Mouse (Mus musculus): ENCODE measurements around the gene B3galt1. TPM values are rescaled to one million over a fixed set of nuclear protein-coding genes. Genes with fewer than 3 reads are reported as not detected.
A peak's percentile ranks its signal among the peaks of the same experiment; 100 is the strongest.

B3galt1 gene
- polyA plus RNA-seq, 1 experiment from 2014 or later, result 51.2 TPM

GRCm38 (mm10) chr2:67931994-67932393 is 366.3 kb downstream of the B3galt1 start:
- no peak overlapping the region for H3K4me3 ChIP-seq (ENCODE audit: low read depth, low read length)
- no peak for ATAC-seq
- H3K27ac ChIP-seq (ENCODE audit: low read length), result no peak overlapping the region
- H3K4me2 ChIP-seq (ENCODE audit: low read length), result no peak overlapping the region
- H3K9me3 ChIP-seq (replicated peaks; ENCODE audit: control insufficient read depth, low read length, poor library complexity, severe bottlenecking), result no peaks in the 10 kb centered on the region
- H3K9ac ChIP-seq (ENCODE audit: low read depth, low read length), result no peak overlapping the region
- no peaks in the 10 kb centered on the region for H3K4me1 ChIP-seq (ENCODE audit: control insufficient read depth, insufficient read depth, low read length)
- no peaks in the 10 kb centered on the region for H3K27me3 ChIP-seq (ENCODE audit: control insufficient read depth, insufficient read depth, low read depth, low read length)
- 53% methylated on average over 3 of the region's 3 CpGs for WGBS
- no peaks in the 10 kb centered on the region for H3K36me3 ChIP-seq (ENCODE audit: control insufficient read depth, insufficient read depth, low read length)

- WGBS, result 87% methylated on average over 3 of the region's 3 CpGs
- Histone ChIP-seq H3K36me3 (ENCODE audit: control insufficient read depth, insufficient read depth, low read length) (no peaks in the 10 kb centered on the region), H3K4me1 (ENCODE audit: control insufficient read depth, insufficient read depth, low read length) (no peaks in the 10 kb centered on the region), H3K4me2 (ENCODE audit: low read length) (no peak overlapping the region), H3K27ac (ENCODE audit: low read length) (no peak overlapping the region), H3K9ac (ENCODE audit: low read depth, low read length) (no peak overlapping the region), H3K9me3 (replicated peaks; ENCODE audit: control insufficient read depth, low read length, poor library complexity, severe bottlenecking) (no peaks in the 10 kb centered on the region), H3K4me3 (ENCODE audit: low read depth, low read length) (no peak overlapping the region), H3K27me3 (ENCODE audit: control insufficient read depth, insufficient read depth, low read depth, low read length) (no peaks in the 10 kb centered on the region)
- no peak for ATAC-seq
Measured at GRCm38 (mm10) chr2:67948408-67948807, 382.7 kb downstream of the B3galt1 start.

GRCm38 (mm10) chr2:67956182-67956581 is 390.5 kb downstream of the B3galt1 start:
- no peak for ATAC-seq
- Histone ChIP-seq H3K4me3 (ENCODE audit: low read depth, low read length) (no peak overlapping the region), H3K9ac (ENCODE audit: low read depth, low read length) (no peak overlapping the region), H3K4me2 (ENCODE audit: low read length) (no peak overlapping the region), H3K27ac (ENCODE audit: low read length) (no peak overlapping the region), H3K9me3 (replicated peaks; ENCODE audit: control insufficient read depth, low read length, poor library complexity, severe bottlenecking) (no peaks in the 10 kb centered on the region), H3K36me3 (ENCODE audit: control insufficient read depth, insufficient read depth, low read length) (no peaks in the 10 kb centered on the region), H3K27me3 (ENCODE audit: control insufficient read depth, insufficient read depth, low read depth, low read length) (no peaks in the 10 kb centered on the region), H3K4me1 (ENCODE audit: control insufficient read depth, insufficient read depth, low read length) (no peaks in the 10 kb centered on the region)
- WGBS, result 88% methylated on average over 4 of the region's 4 CpGs

GRCm38 (mm10) chr2:67957561-67957960 is 391.9 kb downstream of the B3galt1 start:
- no peaks in the 10 kb centered on the region for H3K9me3 ChIP-seq (replicated peaks; ENCODE audit: control insufficient read depth, low read length, poor library complexity, severe bottlenecking)
- no peaks in the 10 kb centered on the region for H3K36me3 ChIP-seq (ENCODE audit: control insufficient read depth, insufficient read depth, low read length)
- ATAC-seq, result no peak
- H3K4me3 ChIP-seq (ENCODE audit: low read depth, low read length), result no peak overlapping the region
- 89% methylated on average over 2 of the region's 2 CpGs for WGBS
- H3K4me2 ChIP-seq (ENCODE audit: low read length), result no peak overlapping the region
- no peaks in the 10 kb centered on the region for H3K27me3 ChIP-seq (ENCODE audit: control insufficient read depth, insufficient read depth, low read depth, low read length)
- no peaks in the 10 kb centered on the region for H3K4me1 ChIP-seq (ENCODE audit: control insufficient read depth, insufficient read depth, low read length)
- H3K27ac ChIP-seq (ENCODE audit: low read length), result no peak overlapping the region
- no peak overlapping the region for H3K9ac ChIP-seq (ENCODE audit: low read depth, low read length)

GRCm38 (mm10) chr2:67960711-67961110 is 395.0 kb downstream of the B3galt1 start:
- 79% methylated on average over 2 of the region's 2 CpGs for WGBS
- Histone ChIP-seq H3K9me3 (replicated peaks; ENCODE audit: control insufficient read depth, low read length, poor library complexity, severe bottlenecking) (no peaks in the 10 kb centered on the region), H3K27ac (ENCODE audit: low read length) (no peak overlapping the region), H3K27me3 (ENCODE audit: control insufficient read depth, insufficient read depth, low read depth, low read length) (no peaks in the 10 kb centered on the region), H3K4me2 (ENCODE audit: low read length) (no peak overlapping the region), H3K9ac (ENCODE audit: low read depth, low read length) (no peak overlapping the region), H3K4me1 (ENCODE audit: control insufficient read depth, insufficient read depth, low read length) (no peaks in the 10 kb centered on the region), H3K36me3 (ENCODE audit: control insufficient read depth, insufficient read depth, low read length) (no peaks in the 10 kb centered on the region), H3K4me3 (ENCODE audit: low read depth, low read length) (no peak overlapping the region)
- ATAC-seq, result no peak

- no peak overlapping the region for H3K4me2 ChIP-seq (ENCODE audit: low read length)
- H3K27ac ChIP-seq (ENCODE audit: low read length), result no peak overlapping the region
- no peaks in the 10 kb centered on the region for H3K36me3 ChIP-seq (ENCODE audit: control insufficient read depth, insufficient read depth, low read length)
- H3K9me3 ChIP-seq (replicated peaks; ENCODE audit: control insufficient read depth, low read length, poor library complexity, severe bottlenecking), result no peaks in the 10 kb centered on the region
- ATAC-seq, result no peak
- no peaks in the 10 kb centered on the region for H3K27me3 ChIP-seq (ENCODE audit: control insufficient read depth, insufficient read depth, low read depth, low read length)
- H3K4me3 ChIP-seq (ENCODE audit: low read depth, low read length), result no peak overlapping the region
- H3K4me1 ChIP-seq (ENCODE audit: control insufficient read depth, insufficient read depth, low read length), result no peaks in the 10 kb centered on the region
- no peak overlapping the region for H3K9ac ChIP-seq (ENCODE audit: low read depth, low read length)
Measured at GRCm38 (mm10) chr2:67968812-67969211, 403.1 kb downstream of the B3galt1 start.

GRCm38 (mm10) chr2:67971091-67971490 is 405.4 kb downstream of the B3galt1 start:
- no peak overlapping the region for H3K4me2 ChIP-seq (ENCODE audit: low read length)
- no peaks in the 10 kb centered on the region for H3K27me3 ChIP-seq (ENCODE audit: control insufficient read depth, insufficient read depth, low read depth, low read length)
- H3K9me3 ChIP-seq (replicated peaks; ENCODE audit: control insufficient read depth, low read length, poor library complexity, severe bottlenecking), result no peaks in the 10 kb centered on the region
- no peak overlapping the region for H3K9ac ChIP-seq (ENCODE audit: low read depth, low read length)
- peak; percentile 28; the same call in 1 of the 2 replicates for ATAC-seq
- no peaks in the 10 kb centered on the region for H3K4me1 ChIP-seq (ENCODE audit: control insufficient read depth, insufficient read depth, low read length)
- H3K36me3 ChIP-seq (ENCODE audit: control insufficient read depth, insufficient read depth, low read length), result no peaks in the 10 kb centered on the region
- no peak overlapping the region for H3K27ac ChIP-seq (ENCODE audit: low read length)
- no peak overlapping the region for H3K4me3 ChIP-seq (ENCODE audit: low read depth, low read length)
- 76% methylated on average over 7 of the region's 7 CpGs for WGBS

- WGBS, result 73% methylated on average over 6 of the region's 6 CpGs
- H3K27ac ChIP-seq (ENCODE audit: low read length), result no peak overlapping the region
- peak; percentile 36; the same call in 1 of the 2 replicates for ATAC-seq
- no peaks in the 10 kb centered on the region for H3K27me3 ChIP-seq (ENCODE audit: control insufficient read depth, insufficient read depth, low read depth, low read length)
- H3K4me3 ChIP-seq (ENCODE audit: low read depth, low read length), result no peak overlapping the region
- no peak overlapping the region for H3K4me2 ChIP-seq (ENCODE audit: low read length)
- no peaks in the 10 kb centered on the region for H3K9me3 ChIP-seq (replicated peaks; ENCODE audit: control insufficient read depth, low read length, poor library complexity, severe bottlenecking)
- no peak overlapping the region for H3K9ac ChIP-seq (ENCODE audit: low read depth, low read length)
- H3K4me1 ChIP-seq (ENCODE audit: control insufficient read depth, insufficient read depth, low read length), result no peaks in the 10 kb centered on the region
- H3K36me3 ChIP-seq (ENCODE audit: control insufficient read depth, insufficient read depth, low read length), result no peaks in the 10 kb centered on the region
Measured at GRCm38 (mm10) chr2:67971576-67971975, 405.9 kb downstream of the B3galt1 start.

- Histone ChIP-seq H3K4me3 (ENCODE audit: low read depth, low read length) (no peak overlapping the region), H3K27ac (ENCODE audit: low read length) (no peak overlapping the region), H3K9ac (ENCODE audit: low read depth, low read length) (no peak overlapping the region), H3K9me3 (replicated peaks; ENCODE audit: control insufficient read depth, low read length, poor library complexity, severe bottlenecking) (no peaks in the 10 kb centered on the region), H3K4me2 (ENCODE audit: low read length) (no peak overlapping the region), H3K4me1 (ENCODE audit: control insufficient read depth, insufficient read depth, low read length) (no peaks in the 10 kb centered on the region), H3K27me3 (ENCODE audit: control insufficient read depth, insufficient read depth, low read depth, low read length) (no peaks in the 10 kb centered on the region), H3K36me3 (ENCODE audit: control insufficient read depth, insufficient read depth, low read length) (no peaks in the 10 kb centered on the region)
- ATAC-seq, result no peak
Measured at GRCm38 (mm10) chr2:67975764-67976163, 410.1 kb downstream of the B3galt1 start.

- no peak overlapping the region for H3K9ac ChIP-seq (ENCODE audit: low read depth, low read length)
- no peaks in the 10 kb centered on the region for H3K36me3 ChIP-seq (ENCODE audit: control insufficient read depth, insufficient read depth, low read length)
- H3K9me3 ChIP-seq (replicated peaks; ENCODE audit: control insufficient read depth, low read length, poor library complexity, severe bottlenecking), result no peaks in the 10 kb centered on the region
- WGBS, result 93% methylated on average over 4 of the region's 4 CpGs
- no peak overlapping the region for H3K4me3 ChIP-seq (ENCODE audit: low read depth, low read length)
- no peak overlapping the region for H3K4me2 ChIP-seq (ENCODE audit: low read length)
- H3K27me3 ChIP-seq (ENCODE audit: control insufficient read depth, insufficient read depth, low read depth, low read length), result no peaks in the 10 kb centered on the region
- no peaks in the 10 kb centered on the region for H3K4me1 ChIP-seq (ENCODE audit: control insufficient read depth, insufficient read depth, low read length)
- H3K27ac ChIP-seq (ENCODE audit: low read length), result no peak overlapping the region
- no peak for ATAC-seq
Measured at GRCm38 (mm10) chr2:67976488-67976887, 410.8 kb downstream of the B3galt1 start.
